ENCODE assay signal across 22 mouse cellular contexts in the genomic region with DNA sequence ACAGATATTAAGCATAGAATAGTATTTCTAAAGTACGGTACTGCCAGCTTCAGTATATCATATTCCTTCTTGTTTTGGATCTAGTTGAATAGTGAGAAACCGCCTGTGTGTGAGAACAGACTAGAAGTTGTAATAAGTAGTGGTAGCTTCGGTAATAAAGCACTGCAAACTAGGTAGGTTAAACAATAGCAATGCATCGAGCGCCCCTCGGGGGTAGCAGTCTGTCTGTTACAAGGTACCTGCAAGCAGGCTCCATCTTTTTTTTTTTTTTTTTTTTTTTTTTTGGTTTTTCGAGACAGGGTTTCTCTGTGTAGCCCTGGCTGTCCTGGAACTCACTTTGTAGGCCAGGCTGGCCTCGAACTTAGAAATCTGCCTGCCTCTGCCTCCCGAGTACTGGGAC. TPM values are rescaled to one million over a fixed set of nuclear protein-coding genes. Genes with fewer than 3 reads are reported as not detected.
"Had no signal": no experiment of that assay in that cellular context is flagged by ENCODE, and none has a peak within 500 bp of the region (broad histone marks: within the 10 kb centered on the region; RNA-seq: fewer than 3 reads in every experiment).

No protein-coding gene starts in this region.

RNA-seq across cellular contexts. Expression of a gene that starts 20.8 kb away (rescaled TPM):
- total RNA-seq: layer of hippocampus, adult 18-20 months; layer of hippocampus, postnatal 14 days; left cerebral cortex, adult 8-10 months; left cerebral cortex, postnatal 14 days; left cerebral cortex, postnatal 4 days; megakaryocyte-erythroid progenitor cell, adult 5-6 weeks; midbrain, postnatal 0 days had no signal
- polyA plus RNA-seq: kidney, embryonic 15.5 days; limb, embryonic 12.5 days; limb, embryonic 15.5 days; liver, embryonic 11.5 days; liver, embryonic 14.5 days; liver, postnatal 0 days; lung, embryonic 14.5 days; lung, postnatal 0 days; midbrain, embryonic 11.5 days; midbrain, embryonic 14.5 days; midbrain, postnatal 0 days; neural tube, embryonic 12.5 days; neural tube, embryonic 15.5 days; stomach, embryonic 14.5 days; stomach, postnatal 0 days; thymus, adult 2 months had no signal
